Mouse (Mus musculus) forebrain, embryonic 11.5 days (tissue): ENCODE data around the gene Shc3. TPM values are rescaled to one million over a fixed set of nuclear protein-coding genes. Genes with fewer than 3 reads are reported as not detected.

ENCODE experiments used
- ATAC-seq: fragments of 200-750 bp; cut with Nextera tagmentation; replicated peaks from 2 replicates; pipeline ENCODE4 v1.8.0; 2017; ENCODE audit warnings: moderate TSS enrichment; ENCODE audit not compliant: low FRiP score
- DNase-seq: peaks from one replicate; pipeline ENCODE4 v3.0.0-alpha.2; 2017; ENCODE audit warnings: low spot score
- H3K27ac ChIP-seq: fragments of 300-500 bp; sonication (generic); 2 replicates; pipeline ENCODE4 v1.5.1; 2014; ENCODE audit warnings: low read depth, low read length
- H3K27me3 ChIP-seq: fragments of 300-500 bp; sonication (generic); 2 replicates; pipeline ENCODE4 v1.6.1; 2014; ENCODE audit warnings: mild to moderate bottlenecking, low read length, mixed read lengths; ENCODE audit not compliant: control insufficient read depth, insufficient read depth
- H3K36me3 ChIP-seq: fragments of 300-500 bp; sonication (generic); 2 replicates; pipeline ENCODE4 v1.6.1; 2014; ENCODE audit warnings: mild to moderate bottlenecking, low read length, moderate library complexity, mixed read lengths; ENCODE audit not compliant: control insufficient read depth, insufficient read depth
- H3K4me1 ChIP-seq: fragments of 300-500 bp; sonication (generic); replicated peaks from 2 replicates; pipeline ENCODE4 v1.6.1; 2014; ENCODE audit warnings: low read length, mixed read lengths; ENCODE audit not compliant: control insufficient read depth, insufficient read depth
- H3K4me2 ChIP-seq: fragments of 300-500 bp; sonication (generic); 2 replicates; pipeline ENCODE4 v1.6.1; 2014; ENCODE audit warnings: low read depth, mild to moderate bottlenecking, low read length, moderate library complexity, mixed read lengths; ENCODE audit not compliant: severe bottlenecking
- H3K4me3 ChIP-seq: fragments of 300-500 bp; sonication (generic); 2 replicates; pipeline ENCODE4 v1.5.1; 2014; ENCODE audit warnings: low read depth, low read length
- H3K9ac ChIP-seq: fragments of 300-500 bp; sonication (generic); 2 replicates; pipeline ENCODE4 v1.6.1; 2014; ENCODE audit warnings: low read length
- H3K9me3 ChIP-seq: fragments of 300-500 bp; sonication (generic); 2 replicates; pipeline ENCODE4 v1.6.1; 2016; ENCODE audit warnings: low read length, mixed read lengths; ENCODE audit not compliant: control insufficient read depth
- WGBS: fragments of 180-500 bp; shearing (Covaris S2); extraction: QIAGEN DNeasy Blood & Tissue Kit; methylation state at CpG from one replicate; pipeline ENCODE4 v1.1.7; 2014; 5-methylcytosine and 5-hydroxymethylcytosine counted together
- polyA plus RNA-seq: library from polyadenylated mRNA; unstranded; fragments of >200 nt; fragmentation: Nextera tagmentation; extraction: Ambion mirVana; gene quantifications from 2 replicates; pipeline ENCODE4 v1.2.1, GENCODE M21; 2014

Gene Shc3
- polyA plus RNA-seq, 1 experiment from 2014 or later, result 8.3 TPM

DNA sequence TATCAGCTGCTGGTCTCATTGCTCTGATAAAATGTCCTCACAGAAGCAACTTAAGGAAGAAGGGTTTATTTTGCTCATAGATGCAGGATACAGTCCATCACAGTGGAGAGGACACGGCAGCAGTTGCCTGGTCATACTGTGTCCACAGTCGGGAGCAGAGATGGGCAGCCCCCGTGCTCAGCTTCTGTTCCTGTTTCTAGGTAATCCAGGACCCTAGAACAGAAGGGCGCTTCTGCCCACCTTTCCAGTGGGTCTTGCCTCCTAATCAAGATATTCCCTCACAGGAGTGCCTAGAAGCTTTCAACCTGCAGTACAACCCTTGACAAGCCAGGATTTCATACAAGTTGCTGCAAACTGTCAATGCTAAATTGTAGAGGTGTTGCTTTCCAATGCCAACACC, 44.9 kb downstream of the Shc3 start:
- no peaks in the 10 kb centered on the region for H3K4me1 ChIP-seq
- H3K4me3 ChIP-seq, result no peak overlapping the region
- H3K4me2 ChIP-seq, result no peak overlapping the region
- ATAC-seq (no peak), DNase-seq (no peak)
- no peak overlapping the region for H3K27ac ChIP-seq
- H3K36me3 ChIP-seq, result no peaks in the 10 kb centered on the region
- no peaks in the 10 kb centered on the region for H3K9me3 ChIP-seq
- WGBS, result 91% methylated on average over 4 of the region's 4 CpGs
- H3K9ac ChIP-seq, result no peak overlapping the region
- no peaks in the 10 kb centered on the region for H3K27me3 ChIP-seq

DNA sequence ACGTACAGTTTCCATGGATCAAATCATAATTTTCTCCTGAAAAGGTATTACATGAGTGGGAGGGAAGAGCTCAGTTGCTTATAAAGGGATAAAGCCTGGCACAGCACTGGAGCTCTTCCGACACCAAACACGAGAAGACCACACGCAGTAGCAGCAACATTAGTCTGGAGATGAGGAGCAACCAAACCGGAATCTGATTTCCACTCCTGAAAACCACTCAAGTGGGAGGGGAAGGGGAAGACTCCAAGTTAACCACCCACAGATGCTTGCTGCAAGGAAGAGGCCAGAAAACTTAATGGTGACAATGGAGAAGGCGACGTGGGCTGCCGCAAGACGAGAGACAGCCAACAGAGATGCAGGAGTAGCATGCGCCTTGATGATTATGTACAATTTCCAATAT, 45.9 kb downstream of the Shc3 start:
- Histone ChIP-seq H3K27me3 (no peaks in the 10 kb centered on the region), H3K9ac (no peak overlapping the region), H3K36me3 (no peaks in the 10 kb centered on the region), H3K9me3 (no peaks in the 10 kb centered on the region), H3K27ac (no peak overlapping the region), H3K4me1 (no peaks in the 10 kb centered on the region), H3K4me3 (no peak overlapping the region), H3K4me2 (no peak overlapping the region)
- DNase-seq (no peak), ATAC-seq (no peak)
- WGBS, result 95% methylated on average over 10 of the region's 10 CpGs

DNA sequence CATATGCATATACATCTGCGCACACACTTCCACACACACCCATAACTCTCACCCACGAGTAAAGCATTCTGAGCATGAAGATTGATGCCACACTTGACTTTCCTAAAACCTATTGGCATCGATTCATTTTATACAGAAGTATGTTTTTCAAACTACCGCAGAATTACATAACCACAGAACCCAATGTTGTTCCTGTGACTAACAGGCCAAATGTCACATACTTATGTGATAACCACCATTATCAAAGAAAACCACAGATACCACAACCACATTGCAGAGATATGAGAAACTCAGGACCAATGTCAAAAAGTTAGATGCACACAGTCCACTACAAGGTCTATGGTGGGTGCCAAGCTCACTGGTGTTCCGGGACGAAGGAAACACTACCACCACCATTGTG, 50.3 kb downstream of the Shc3 start:
- no peak for ATAC-seq
- Histone ChIP-seq H3K36me3 (no peaks in the 10 kb centered on the region), H3K4me3 (no peak overlapping the region), H3K9ac (no peak overlapping the region), H3K27ac (no peak overlapping the region), H3K27me3 (no peaks in the 10 kb centered on the region), H3K9me3 (no peaks in the 10 kb centered on the region), H3K4me1 (no peaks in the 10 kb centered on the region), H3K4me2 (no peak overlapping the region)
- 95% methylated on average over 6 of the region's 6 CpGs for WGBS
- no peak for DNase-seq

DNA sequence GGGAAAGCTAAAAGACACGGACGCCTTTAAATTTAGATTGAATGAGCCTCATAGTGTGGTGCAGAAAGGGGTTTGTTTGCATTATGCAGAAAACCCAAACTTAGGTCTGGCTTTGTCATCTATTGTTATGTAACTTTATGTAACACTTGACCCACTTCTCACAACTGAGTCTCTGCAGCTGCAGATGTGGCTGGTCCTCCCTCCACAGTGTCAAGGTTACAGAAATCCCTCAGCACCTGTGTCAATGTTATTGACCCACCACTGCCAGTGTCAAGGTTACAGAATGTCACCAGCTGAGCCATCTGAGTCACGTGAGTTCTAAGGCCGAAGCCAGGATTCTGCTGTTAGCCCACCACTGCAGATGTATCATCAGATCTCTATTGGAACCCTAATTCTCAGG, 51.3 kb downstream of the Shc3 start:
- 83% methylated on average over 4 of the region's 4 CpGs for WGBS
- Histone ChIP-seq H3K9ac (no peak overlapping the region), H3K36me3 (no peaks in the 10 kb centered on the region), H3K4me2 (no peak overlapping the region), H3K27ac (no peak overlapping the region), H3K27me3 (no peaks in the 10 kb centered on the region), H3K4me1 (no peaks in the 10 kb centered on the region), H3K4me3 (no peak overlapping the region), H3K9me3 (no peaks in the 10 kb centered on the region)
- ATAC-seq (no peak), DNase-seq (no peak)

DNA sequence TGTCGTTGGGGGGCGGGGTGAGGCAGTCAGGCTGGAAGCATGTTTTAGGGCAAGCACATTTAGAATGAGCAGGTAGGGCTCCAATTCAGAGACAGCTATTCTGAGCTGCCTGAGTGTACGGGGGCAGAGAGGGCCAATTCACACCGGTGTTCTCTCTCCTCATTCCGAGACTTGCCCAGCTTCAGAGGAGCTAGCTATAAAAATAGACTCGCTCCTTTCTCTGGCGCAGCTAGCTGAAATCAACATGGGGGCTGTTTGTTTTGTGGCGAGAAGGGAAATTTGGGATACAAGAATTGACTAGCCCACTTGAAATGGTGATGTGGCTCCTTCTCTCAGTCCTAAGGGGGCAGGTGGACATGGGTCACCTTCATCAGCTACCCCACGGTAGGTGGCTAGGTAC, 60.4 kb downstream of the Shc3 start:
- no peaks in the 10 kb centered on the region for H3K27me3 ChIP-seq
- WGBS, result 89% methylated on average over 9 of the region's 9 CpGs

DNA sequence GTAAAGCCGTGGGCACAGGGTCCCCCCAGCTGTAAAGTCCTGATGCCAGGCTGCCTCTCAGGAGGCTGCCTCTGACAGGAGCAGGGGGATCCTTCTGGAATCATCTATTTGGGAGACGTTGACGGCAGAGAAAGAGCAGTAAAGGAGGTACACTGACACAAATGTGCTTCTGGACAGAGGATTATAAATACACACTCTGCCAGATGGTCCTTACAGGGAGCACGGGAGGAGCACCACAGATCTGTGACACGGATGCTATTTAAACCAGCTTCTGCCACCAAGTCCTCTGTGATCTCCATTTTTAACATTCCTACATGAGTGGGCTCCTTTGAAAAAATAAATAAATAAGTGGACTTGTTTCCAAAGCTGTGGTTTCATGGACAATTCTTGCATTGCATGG, 63.5 kb downstream of the Shc3 start:
- ATAC-seq, result no peak
- Histone ChIP-seq H3K27me3 (no peaks in the 10 kb centered on the region), H3K4me1 (no peaks in the 10 kb centered on the region), H3K9ac (no peak overlapping the region), H3K27ac (no peak overlapping the region), H3K4me2 (no peak overlapping the region), H3K4me3 (no peak overlapping the region), H3K36me3 (no peaks in the 10 kb centered on the region), H3K9me3 (no peaks in the 10 kb centered on the region)
- DNase-seq, result no peak
- WGBS, result 86% methylated on average over 5 of the region's 5 CpGs

More for the DNA sequence above, 60.4 kb downstream of the Shc3 start:
- Histone ChIP-seq H3K9ac (no peak overlapping the region), H3K4me1 (no peaks in the 10 kb centered on the region), H3K9me3 (no peaks in the 10 kb centered on the region), H3K36me3 (no peaks in the 10 kb centered on the region), H3K4me3 (no peak overlapping the region), H3K27ac (no peak overlapping the region), H3K4me2 (no peak overlapping the region)
- DNase-seq, result no peak
- no peak for ATAC-seq

DNA sequence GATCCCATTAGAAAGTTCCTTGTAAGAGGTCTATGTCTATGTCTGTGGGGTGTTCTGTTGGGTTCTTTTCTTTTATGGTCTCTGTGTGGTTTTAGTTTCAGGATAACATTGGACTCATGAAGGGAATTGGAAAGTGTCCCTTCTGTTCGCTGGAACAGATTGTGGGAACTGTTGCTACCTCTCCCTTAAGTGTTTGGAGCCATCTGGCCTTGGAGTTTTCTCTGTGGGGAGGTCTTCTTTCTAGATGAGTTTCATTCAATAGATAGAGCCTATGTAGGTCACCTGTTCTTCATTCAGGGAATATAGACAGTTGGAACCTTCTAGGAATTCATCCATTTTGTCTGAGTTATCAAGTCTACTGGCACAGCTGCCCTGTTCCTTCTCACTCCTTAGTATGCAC, 69.5 kb downstream of the Shc3 start:
- Histone ChIP-seq H3K4me2 (no peak overlapping the region), H3K4me1 (no peaks in the 10 kb centered on the region), H3K27me3 (no peaks in the 10 kb centered on the region), H3K9ac (no peak overlapping the region), H3K9me3 (no peaks in the 10 kb centered on the region), H3K4me3 (no peak overlapping the region), H3K36me3 (no peaks in the 10 kb centered on the region), H3K27ac (no peak overlapping the region)
- no peak for ATAC-seq
- 89% methylated on average over 1 of the region's 1 CpGs for WGBS
- DNase-seq, result no peak

DNA sequence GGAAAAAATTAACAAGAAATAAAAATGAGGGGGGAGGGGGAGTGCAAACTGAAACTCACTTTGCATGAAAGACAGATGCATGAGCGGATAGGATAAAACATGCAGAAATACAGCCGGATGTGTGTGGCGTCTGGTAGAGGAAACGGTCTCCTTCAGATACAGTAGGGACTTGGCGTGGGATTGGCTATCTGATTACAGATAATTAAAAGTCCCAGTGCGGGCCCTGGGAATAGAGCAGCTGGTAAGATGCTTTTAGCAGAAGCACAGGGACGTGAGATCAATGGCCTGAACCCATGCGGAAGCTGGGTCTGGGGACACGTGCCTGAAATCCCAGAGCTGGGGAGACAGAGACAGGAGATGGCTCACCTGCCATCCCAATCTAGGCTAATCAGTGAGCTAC, 75.5 kb downstream of the Shc3 start:
- H3K4me2 ChIP-seq, result no peak overlapping the region
- 94% methylated on average over 9 of the region's 9 CpGs for WGBS
- H3K27me3 ChIP-seq, result no peaks in the 10 kb centered on the region
- H3K9me3 ChIP-seq, result no peaks in the 10 kb centered on the region
- no peak overlapping the region for H3K4me3 ChIP-seq
- no peaks in the 10 kb centered on the region for H3K4me1 ChIP-seq
- no peak overlapping the region for H3K9ac ChIP-seq
- ATAC-seq (no peak), DNase-seq (no peak)
- no peak overlapping the region for H3K27ac ChIP-seq
- no peaks in the 10 kb centered on the region for H3K36me3 ChIP-seq

DNA sequence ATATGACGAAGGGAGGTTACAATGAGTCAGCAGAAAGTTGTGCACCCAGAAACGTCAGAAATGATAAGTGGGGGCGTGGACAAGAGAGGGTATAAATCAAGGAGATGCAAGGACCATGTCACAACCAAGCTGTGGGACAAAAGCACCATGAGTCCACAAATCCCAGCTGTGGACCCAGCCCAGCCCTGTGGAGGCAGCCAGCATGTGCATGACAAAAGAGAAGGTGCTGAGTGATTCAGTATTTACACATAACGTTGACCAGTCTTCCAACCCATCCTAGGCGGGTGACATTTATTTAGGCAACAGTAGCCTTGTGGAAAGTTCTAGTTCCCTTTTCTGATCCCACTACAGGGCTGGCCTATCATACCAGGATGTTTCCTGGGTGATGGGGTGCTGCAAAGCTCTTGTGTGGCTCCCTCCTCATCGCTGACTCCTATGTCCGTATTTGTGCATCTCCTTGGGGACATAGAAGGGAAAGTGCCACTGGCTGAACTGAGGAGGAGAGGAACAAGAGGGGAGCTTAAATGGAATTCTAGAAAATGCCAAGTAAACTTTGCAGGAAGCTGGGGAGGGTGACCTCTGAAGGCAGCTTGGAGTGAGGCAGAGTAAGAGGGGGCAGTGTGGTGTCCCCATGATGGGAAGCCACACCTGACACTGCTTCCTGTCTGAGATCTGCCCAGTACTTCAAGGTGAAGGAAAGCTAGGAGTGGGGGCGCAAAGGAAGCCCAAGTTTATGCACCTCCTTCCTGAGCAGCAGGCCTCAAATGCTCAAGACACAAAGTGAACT, 77.4 kb downstream of the Shc3 start:
- no peak overlapping the region for H3K9ac ChIP-seq
- 77% methylated on average over 8 of the region's 8 CpGs for WGBS
- H3K27ac ChIP-seq, result no peak overlapping the region
- no peak overlapping the region for H3K4me2 ChIP-seq
- no peaks in the 10 kb centered on the region for H3K9me3 ChIP-seq
- H3K4me1 ChIP-seq, result no peaks in the 10 kb centered on the region
- no peaks in the 10 kb centered on the region for H3K36me3 ChIP-seq
- no peaks in the 10 kb centered on the region for H3K27me3 ChIP-seq
- DNase-seq (no peak), ATAC-seq (no peak)
- no peak overlapping the region for H3K4me3 ChIP-seq
